Mouse (Mus musculus) right cerebral cortex, postnatal 25 days (tissue): ENCODE data around the gene Fndc8.

ENCODE experiments used
- DNase-seq: peaks from one replicate; pipeline ENCODE4 v3.0.0; 2022

Fndc8 gene

DNA sequence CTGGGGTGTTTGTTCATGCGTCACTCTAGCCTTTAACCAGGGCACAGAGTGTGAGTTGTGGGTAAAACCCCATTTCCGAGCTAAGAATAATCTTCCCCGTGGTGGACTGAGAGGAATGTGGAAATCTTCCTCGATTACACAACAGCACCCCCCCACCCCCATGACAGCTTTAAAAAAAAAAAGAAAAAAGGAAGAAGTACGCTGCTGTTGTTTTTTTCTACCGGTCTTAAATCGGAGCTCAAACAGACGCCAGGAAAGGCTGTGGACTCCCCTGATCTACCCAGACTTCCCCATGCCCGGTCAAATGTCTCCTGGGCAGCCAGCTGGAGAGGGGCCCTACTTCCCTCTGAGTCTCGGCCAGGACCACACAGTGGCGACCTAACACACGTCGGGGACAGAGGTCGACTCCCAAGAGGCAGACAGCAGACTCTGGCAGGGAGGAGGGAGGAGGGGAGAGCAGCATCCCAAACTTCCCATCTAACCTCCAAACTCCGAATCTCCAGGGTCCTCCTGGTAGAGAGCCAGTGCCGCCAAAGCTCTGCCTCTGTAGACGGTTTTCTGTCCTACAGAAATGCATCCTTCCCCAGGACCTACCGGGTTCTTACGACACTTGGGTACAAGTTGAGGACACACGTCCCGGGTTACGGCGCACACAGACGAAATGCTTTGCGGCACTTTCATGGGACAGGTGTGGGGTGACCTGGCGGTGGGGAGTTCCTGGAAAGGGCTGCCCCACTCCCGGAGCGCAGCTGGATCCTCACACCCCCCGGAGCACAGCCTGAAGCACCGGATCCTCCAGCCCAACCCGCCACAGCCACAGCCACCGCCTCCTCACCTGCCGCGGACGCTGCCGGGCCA lies 21.5 kb upstream of the Fndc8 start:
- DNase-seq: peak; percentile 32

DNA sequence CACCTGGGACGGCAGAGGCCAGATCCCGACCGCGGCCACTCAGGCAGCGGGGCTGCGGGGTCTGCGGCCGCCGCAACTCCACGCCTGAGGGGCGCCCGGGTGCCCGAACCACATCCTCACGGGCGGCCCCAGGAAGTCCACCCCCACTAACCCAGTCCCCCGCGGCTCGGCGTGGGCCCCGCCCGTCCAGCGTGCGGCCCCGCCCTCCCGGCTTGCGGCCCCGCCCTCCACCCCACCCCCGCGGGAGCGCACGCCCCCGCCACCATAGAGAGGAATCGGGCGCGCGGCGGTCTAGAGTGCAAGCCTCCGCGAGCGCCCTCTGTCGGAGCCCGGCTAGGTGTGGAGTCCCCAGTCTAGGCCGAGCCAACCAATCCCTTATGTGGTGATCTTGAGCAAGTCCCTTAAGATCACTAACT lies 20.9 kb upstream of the Fndc8 start, which contains the start of gene Rffl:
Gene Rffl (minus strand): TSS at position 180 of the 416 bp plus-strand sequence.
- DNase-seq: peak; percentile 88

DNA sequence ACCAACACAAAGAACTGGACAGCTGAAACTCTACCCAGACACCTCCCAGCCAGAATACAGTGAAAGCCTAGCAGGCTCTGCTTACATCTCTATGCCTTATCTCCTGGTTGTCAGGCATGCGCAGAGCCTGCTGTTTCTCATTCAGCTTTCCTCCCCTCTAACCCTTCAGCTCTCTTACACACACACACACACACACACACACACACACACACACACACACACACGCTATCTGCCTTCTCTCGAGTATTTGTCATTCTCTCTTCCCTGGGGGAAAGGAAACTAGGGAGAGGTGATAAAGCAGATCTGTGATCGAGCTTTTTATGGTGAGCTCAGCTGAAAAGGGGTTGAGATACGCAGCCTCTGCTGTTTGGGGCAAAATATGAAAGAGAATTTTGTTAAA lies 17.0 kb upstream of the Fndc8 start:
- DNase-seq: no peak

DNA sequence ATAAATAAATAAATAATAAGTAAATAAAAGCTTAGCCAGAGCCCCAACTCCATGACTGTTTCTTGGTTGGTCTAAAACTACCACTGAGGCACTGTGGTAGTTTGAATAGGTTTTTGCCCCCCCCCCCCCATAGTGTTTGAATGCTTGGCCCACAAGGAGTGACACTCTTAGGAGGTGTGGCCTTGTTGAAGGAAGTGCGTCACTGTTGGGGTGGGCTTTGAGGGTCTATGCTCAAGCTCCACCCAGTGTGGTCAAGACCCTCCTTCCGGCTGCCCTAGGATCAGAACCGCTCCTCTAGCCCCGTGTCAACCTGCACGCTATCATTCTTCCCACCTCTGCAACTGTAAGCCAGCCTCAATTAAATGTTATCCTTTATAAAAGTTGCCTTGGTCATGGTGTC lies 16.3 kb upstream of the Fndc8 start:
- no peak for DNase-seq

DNA sequence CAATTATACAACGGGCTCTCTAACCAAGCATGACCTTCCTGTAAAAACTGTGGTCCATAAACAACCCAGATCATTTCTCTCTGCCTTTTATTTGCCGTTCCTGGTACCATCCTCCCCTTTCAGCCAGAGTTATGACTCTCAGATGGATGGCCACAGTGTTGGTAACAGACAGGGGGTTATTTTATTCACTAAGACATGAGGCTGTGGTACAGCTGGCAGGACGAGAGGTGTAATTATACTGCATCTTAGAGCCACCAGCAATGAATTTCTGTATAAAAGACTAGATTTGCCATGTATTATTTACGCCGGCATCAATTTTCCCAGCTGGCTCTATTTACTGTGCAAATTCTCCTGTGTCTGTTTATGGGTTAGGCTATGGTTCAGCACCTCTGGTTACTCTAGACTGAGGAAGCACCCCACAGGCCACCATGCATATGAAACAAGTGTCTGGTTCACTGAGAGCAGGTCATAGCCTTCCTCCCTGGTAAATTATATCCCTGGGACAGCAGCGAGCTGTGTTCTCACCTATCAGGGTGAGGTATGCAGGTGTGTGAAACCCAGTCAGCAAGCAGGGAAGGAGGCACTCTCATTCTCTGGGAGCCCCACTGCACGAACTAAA lies 14.1 kb upstream of the Fndc8 start:
- DNase-seq: no peak

DNA sequence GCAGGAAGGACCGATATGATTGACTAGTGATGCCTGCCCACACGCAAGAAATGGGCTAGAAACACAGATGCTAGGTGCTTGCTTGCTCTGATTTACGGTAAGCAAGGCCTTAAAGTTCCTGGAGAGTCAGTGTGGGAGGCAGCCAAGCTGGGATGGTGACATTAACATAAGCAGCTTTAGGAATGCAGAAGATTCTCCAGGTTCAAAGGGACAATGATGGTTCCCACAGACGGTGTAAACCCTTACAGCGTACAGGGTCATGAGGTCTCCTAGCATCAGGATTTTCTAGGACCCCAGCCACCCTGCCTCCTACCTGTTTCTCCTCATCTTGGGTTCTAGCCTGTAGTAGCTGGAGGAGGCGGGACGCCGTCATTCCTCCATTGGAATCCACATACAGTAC lies 8.7 kb upstream of the Fndc8 start:
- DNase-seq: no peak

DNA sequence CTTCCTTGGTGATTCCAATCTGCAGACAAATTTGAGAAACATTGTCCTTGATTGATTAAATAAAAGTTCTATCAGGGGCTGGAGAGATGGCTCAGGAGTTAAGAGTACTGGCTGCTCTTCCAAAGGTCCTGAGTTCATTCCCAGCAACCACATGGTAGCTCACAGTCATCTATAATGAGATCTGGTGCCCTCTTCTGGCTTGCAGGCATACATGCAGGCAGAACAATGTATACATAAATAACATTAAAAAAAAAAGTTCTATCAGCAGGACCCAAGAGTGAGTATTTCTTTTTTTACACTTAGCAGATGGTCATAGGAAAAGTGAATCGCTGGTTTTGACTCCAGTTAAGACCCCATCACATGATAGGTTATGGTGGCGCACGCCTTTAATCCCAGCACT lies 5.4 kb upstream of the Fndc8 start:
- no peak for DNase-seq

DNA sequence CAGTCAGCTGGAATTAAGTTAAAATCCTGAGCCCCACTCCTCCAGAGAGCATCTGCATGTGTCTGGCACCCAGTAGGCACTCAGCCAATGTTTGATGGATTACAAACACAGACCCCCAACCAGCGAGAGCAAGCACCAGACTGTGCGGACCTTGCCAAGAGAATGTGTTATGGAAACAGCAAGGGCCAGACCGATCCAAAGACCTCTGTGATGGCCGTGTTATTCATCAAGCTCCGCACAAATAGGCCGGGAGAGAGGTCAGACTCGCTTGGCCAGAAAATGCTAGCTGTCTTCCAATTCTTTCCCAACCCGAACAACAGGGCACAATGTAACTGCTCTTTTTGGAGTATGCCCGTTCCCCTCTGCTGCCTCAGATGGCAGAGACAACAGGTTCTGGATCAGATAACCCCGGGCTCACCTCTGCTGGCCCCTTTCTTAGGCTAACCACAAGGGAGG lies 3.4 kb upstream of the Fndc8 start:
- DNase-seq: no peak

DNA sequence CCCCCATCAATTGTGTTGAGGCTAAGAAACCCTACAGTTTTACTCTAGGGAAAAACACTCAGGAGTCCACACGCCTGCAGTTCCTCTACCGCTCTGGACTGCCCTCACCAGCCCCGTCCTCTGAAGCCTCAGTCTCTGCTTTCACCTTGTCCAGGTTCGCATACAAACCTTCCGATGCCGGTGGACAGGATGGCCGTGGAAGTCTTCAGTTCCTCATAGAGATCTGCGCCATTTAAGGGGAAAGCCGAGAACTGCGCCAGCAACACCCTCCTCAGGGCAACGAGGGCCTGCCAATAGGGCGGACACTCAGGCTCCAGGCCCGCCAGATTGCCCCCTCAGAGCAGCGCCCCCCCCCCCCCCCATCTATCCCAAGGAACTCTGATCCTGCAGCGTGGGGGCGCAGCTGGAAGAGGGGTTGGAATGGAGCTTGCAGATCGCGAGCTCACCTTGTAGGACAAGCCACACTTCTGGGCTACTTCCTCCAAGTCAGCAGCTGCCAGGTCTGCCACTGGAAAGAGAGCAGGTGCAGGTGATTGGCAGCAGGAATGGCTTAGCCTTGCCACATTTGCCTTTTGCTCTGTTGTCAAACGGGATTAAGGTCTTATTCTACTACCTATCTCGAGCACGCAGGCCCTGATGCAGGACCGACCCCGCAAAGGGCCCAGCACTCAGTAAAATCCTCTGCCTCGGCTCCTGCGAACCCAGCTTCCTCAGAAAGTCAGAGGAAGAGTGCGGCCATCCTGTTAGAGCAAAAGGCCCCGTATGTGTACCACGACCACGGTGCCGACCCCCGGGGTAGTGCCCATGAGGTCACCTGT lies 2.2 kb upstream of the Fndc8 start:
- no peak for DNase-seq

DNA sequence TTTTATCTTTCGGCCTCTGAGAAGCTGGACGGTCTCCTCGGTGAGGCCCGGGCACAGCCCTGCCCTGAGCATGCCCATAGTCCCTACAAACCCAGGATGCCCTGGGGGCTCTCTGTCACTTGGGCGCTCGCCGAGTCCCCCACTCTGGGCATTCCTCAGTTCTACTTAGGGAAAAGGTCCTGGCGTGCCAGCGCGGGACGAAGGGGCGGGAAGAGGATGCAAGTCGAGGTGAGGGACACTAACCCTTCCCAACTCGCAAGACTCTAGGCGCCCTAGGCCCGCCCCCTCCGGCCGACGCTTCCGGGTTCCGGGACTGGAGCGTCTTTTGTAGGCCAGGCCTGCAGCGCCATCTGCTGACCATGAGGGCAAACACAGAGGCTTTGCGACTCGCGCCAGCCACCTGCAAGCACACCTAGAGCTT lies 1.6 kb upstream of the Fndc8 start, which contains the start of gene Rad51d:
Gene Rad51d (minus strand): TSS at position 273 of the 421 bp plus-strand sequence.
- DNase-seq: peak; percentile 90

DNA sequence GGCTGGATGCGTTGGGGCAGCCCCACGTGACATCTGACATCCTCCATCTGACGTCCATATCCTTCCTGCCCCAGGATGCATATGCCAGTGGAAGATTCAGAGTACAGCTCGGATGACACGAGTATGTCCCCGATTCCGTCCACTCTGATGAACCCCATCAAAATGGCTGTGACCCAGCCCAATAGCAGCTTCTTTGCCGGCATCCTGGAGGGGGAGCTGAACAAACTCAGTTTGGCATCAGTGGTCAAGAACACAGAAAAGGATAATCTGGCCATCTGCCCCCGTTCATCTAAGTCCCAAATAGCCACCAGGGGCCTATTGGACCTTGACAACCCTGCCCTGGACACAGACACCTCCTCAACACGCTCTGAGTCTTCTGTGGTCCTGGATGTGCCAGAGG lies 5.6 kb downstream of the Fndc8 start:
- DNase-seq: no peak

DNA sequence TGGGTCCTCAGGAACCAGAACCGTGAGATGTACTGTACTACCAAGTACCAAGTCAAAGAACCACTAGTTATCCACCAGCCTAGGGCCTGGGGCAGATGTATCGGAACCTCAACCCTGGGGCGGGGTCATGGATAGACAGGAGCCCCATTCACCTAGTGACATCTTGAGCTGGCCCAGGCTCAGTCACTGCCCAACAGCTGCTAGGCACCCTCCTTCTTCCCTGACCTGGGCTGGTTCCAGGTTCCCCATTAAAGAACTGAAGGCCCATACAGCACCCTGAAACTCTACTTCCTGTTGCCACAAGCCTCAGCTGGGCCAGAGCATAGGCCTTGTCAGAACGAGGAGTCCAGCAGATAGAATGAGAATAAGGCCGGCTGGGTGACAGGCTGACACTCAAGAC lies 7.8 kb downstream of the Fndc8 start:
- no peak for DNase-seq

DNA sequence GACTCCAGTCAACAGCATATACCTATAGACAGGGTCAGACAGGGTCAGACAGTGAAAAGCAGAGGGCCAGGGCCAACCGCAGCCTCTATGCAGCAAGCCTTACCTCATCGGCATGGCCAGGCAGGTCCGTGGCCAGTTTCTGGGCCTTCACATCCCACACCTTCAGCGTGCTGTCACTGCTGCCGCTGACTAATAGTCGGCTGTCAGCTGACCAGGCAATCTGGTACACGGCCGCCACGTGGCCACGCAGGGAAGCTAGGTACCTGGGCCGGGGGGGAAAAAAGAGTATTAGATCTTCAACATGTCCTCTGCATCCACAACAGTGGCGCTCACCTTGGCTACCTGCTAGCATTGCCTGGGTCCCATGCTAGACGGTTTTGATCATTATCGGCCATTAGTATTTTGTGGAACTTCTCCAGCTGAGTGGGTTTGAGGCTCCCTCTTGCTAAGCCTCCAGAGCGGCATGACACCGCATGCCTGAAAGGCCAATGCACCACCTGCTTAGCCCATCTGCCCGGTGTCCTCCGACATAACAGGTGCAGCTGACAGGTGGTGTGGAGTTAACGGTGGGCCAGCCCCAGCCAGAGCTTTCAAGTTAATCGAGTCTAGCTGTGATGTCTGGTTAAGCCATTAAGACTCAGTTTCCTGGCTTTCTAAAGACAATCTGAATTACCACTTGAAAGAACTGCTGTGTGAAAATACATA lies 9.8 kb downstream of the Fndc8 start:
- no peak for DNase-seq

DNA sequence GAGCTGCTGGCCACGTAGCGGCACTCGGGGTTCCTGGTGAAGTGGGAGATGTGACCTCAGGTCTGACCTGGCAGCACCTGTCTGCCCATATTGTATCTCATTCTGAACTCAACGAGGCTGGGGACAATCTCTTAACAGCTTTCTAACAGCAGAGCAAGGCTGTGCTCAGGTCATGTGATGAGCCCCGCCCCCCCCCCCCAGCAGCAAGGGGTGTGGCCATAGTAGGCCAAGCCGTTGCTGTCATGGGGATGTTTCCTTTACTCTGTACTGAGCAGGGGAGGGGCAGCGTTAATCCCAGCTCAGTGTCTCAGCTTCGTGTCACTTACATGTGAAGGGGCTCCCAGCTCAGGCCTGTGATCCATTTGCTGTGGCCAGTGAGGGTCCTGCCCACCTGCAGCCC lies 13.0 kb downstream of the Fndc8 start:
- no peak for DNase-seq

DNA sequence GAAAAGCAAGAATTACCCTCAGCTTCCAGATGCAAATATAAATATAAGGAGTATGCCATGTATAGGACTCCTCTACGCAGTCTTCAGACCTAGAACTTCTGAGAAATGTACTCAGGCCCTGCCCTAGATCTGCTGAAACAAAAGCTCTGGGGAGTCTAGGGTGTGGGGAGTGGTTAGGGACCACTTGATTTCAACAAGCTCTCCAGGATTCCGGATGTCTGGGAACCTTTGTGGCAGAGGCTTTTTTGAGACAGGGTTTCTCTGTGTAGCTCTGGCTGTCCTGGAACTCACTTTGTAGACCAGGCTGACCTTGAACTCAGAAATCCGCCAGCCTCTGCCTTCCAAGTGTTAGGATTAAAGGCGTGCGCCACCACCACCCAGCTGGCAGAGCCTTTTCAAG lies 13.9 kb downstream of the Fndc8 start:
- DNase-seq: no peak

DNA sequence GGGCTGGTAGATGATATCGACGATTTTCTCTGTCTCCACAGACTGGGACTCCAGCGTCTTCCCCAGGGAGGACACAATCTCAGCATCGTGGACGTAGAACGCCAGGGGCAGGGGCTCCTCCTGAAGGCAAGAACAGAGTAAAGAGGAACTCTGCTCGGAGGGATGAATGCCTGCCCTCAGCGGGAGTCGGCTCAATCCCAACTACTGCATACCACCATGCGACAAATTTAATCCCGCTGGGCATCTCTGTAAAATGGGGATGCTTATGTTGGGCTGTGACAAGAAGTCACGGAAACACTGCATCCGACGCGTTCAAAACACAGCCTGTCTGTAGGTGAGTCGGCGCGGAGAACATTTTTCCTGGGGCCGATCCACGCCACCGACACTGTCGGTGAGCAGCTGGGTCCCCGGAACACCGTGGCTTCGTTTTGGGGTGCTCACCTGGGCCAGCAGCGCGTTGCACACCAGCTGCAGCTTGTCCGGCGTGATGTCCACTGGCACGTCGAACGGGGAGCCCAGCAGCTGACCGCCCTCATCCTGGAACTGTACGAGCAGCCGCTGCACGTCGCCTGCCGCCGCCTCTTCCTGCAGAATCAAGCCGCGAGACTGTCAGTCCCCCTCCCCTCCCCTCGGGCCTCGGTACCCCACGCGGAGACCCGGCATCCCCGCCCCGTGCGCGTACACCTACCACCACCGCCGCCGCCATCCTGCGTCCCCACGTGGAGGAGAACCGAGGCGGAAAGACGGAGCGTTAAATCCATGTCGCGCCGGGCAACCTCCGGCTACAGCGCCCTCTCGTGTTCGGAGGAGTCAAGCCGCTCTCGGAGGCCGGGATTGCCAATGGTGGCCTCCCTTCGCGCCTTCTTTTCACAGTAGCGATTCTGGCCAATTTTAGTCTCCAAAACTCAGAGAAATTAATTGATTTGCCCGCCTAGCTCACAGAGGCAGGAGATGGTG lies 16.0 kb downstream of the Fndc8 start, which contains the start of gene Nle1:
Gene Nle1 (minus strand): TSS at position 761 of the 957 bp plus-strand sequence.
- peak; percentile 91 for DNase-seq

DNA sequence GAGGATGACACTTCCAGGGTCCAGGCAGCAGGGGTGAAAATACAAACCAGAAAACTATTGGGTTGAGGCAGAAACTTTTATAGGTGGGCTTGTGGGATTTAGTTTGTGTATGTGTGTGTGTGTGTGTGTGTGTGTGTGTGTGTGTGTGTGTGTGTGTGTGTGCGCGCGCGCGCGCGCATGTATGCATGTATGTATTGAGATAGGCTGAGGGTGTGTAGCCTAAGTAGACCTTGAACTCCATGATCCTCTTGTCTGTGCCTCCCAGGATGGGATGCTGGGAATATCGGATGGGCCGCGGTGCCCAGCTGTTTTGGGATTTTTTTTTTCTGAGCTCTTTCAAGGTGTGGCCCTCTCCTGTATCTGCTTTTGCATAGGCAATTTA lies 16.7 kb downstream of the Fndc8 start:
- DNase-seq: no peak

DNA sequence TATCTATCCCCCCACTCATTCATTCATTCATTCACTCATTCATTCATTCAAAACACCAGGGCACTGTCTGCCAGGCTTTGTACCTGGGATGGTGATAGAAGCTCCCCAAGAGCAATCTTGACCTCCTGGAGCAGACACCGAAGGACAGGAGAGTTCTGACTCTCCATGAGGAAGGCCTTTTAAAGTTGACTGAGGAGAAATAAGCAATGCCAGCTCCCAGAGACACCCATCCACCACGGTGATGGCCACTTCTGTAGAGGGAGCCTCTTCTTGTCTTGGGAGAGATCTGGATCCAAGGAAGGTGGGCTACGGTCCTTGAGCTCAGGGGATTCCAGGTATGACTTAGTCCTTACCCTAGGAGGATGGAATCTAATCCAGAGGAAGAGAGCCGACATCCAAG lies 18.3 kb downstream of the Fndc8 start, which contains the start of gene Unc45b:
Gene Unc45b (plus strand): TSS at position 301 of the 400 bp plus-strand sequence.
- no peak for DNase-seq

DNA sequence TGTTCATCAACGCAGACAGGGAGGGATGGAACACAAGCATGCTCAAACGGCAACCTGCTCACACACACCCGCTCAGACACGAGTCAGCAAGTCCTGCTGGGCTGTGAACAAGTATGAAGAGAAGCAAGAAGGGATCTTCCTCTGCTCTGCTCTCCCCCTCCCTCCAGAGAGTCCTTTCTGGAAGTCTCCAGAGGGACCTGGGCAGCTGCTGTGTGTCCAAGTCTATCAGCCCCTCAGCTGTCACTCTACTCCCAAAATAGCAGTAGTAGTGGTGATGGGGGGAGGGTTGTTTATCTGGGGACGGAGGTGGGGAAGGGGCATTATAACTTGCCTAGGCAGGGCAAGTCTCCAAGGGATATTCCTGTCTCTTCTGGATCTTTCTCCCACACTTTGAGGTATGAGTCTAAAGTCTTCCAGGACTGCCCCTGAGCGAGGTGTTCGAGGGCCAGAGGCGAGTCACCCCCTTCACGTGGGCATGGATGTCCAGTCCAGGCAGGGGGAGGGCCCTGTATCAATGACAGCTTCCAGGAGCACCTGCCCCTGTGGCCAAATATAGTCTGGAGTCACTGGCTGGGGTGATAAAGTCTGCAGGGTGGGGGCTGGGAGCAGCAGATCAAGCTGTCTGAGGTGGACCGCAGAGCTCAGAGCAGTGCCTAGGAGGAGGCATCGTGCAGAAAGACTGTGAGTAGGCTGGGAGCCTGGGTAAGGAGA lies 18.9 kb downstream of the Fndc8 start:
- no peak for DNase-seq

DNA sequence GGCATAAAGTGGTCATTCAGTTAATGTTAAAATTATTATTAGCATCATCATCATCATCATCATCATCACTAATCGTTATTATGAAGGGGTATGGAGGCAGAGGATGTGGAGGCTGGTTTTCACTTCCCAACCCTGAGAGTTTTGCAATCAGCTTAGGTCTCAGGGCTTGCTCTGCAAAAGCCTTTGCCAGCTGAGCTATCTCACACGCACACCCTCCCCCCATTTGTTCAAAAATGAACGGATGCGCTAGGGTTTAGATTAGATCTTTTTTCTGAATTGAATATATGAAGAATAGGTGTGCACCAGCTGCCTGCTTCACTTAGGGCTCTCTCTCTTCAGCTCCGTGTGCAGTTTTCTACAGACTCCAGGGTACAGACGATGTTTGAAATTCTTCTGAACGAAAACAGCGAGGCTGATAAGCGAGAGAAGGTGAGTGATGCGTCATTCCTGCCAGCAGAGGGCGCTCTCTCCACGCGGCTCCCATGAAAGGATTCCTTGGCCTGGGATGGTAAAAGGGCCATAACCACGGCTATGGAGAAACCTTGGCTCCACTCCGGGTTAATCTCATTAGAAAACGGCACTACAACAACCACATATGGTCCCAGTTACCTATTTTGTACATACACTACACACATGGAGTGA lies 22.9 kb downstream of the Fndc8 start:
- DNase-seq: peak; percentile 53
